ENCODE assay signal across 8 mouse cellular contexts in genomic region chr11:92774780-92775179, GRCm38 (mm10).
DNase-seq lines count a peak whose midpoint lies in the region; ATAC-seq and TF ChIP-seq lines count a peak whose summit lies in the region.
"Had no signal": no experiment of that assay in that cellular context is flagged by ENCODE, and none has a peak within 500 bp of the region (broad histone marks: within the 10 kb centered on the region; RNA-seq: fewer than 3 reads in every experiment).

No protein-coding gene starts in this region.

- H3K27ac ChIP-seq in ES-Bruce4 (ENCODE audit: insufficient read depth, low read length): no peak overlapping the region
- H3K27ac ChIP-seq in embryonic facial prominence, embryonic 10.5 days (replicated peaks): no peak overlapping the region
- H3K27ac ChIP-seq: limb, embryonic 15.5 days had no signal

- no peak for TF ChIP-seq POLR2A in ES-Bruce4 (IDR thresholded peaks at IDR 0.05; ENCODE audit: insufficient read depth, low read length)

- DNase-seq in layer of hippocampus, postnatal 10 days (ENCODE audit: low spot score in 2 of 2): peak; percentile 16 to 23
- no peak for DNase-seq in layer of hippocampus, adult 11-12 months (ENCODE audit: low spot score)
- DNase-seq in Patski (ENCODE audit: low read depth, low spot score): no peak
- DNase-seq in embryonic facial prominence, embryonic 10.5 days (ENCODE audit: low spot score): peak; percentile 38
- DNase-seq in urinary bladder, adult 2 months (ENCODE audit: low spot score): no peak

- H3K9ac ChIP-seq in ES-Bruce4 (ENCODE audit: low read depth, poor library complexity, severe bottlenecking): no peak overlapping the region
- H3K9ac ChIP-seq: limb, embryonic 15.5 days had no signal

- TF ChIP-seq CTCF in ES-Bruce4 (IDR thresholded peaks at IDR 0.05; ENCODE audit: low read depth, low read length): peak; percentile 39
- peak; percentile 34 for TF ChIP-seq CTCF in Patski (IDR thresholded peaks at IDR 0.05)

- POLR2A ChIA-PET in Patski (lab: Charles Lee): no interaction called here

- WGBS in embryonic facial prominence, embryonic 10.5 days: 12% methylated on average over 3 of the region's 3 CpGs

- no peaks in the 10 kb centered on the region for H3K36me3 ChIP-seq in ES-Bruce4 (ENCODE audit: control insufficient read depth, insufficient read depth, low read length, poor library complexity, severe bottlenecking)
- no peaks in the 10 kb centered on the region for H3K36me3 ChIP-seq in embryonic facial prominence, embryonic 10.5 days (replicated peaks)
- H3K36me3 ChIP-seq: limb, embryonic 15.5 days had no signal

- no peak for ATAC-seq in Patski
- ATAC-seq in erythroblast, adult 5-6 weeks (replicated peaks; ENCODE audit: low FRiP score, poor library complexity, severe bottlenecking): no peak

- no peak for TF ChIP-seq EP300 in ES-Bruce4 (IDR thresholded peaks at IDR 0.05; ENCODE audit: insufficient read depth, low read depth, low read length)

- no peaks in the 10 kb centered on the region for H3K27me3 ChIP-seq in ES-Bruce4 (ENCODE audit: control insufficient read depth, insufficient read depth, low read length, poor library complexity, severe bottlenecking)
- H3K27me3 ChIP-seq in Patski: no peaks in the 10 kb centered on the region
- H3K27me3 ChIP-seq in embryonic facial prominence, embryonic 10.5 days (replicated peaks; ENCODE audit: low read depth, poor library complexity, severe bottlenecking): no peaks in the 10 kb centered on the region
- H3K27me3 ChIP-seq: limb, embryonic 15.5 days had no signal

- H3K4me1 ChIP-seq in ES-Bruce4 (ENCODE audit: control insufficient read depth, insufficient read depth, low read length): no peaks in the 10 kb centered on the region
- H3K4me1 ChIP-seq in embryonic facial prominence, embryonic 10.5 days: no peaks in the 10 kb centered on the region
- H3K4me1 ChIP-seq: limb, embryonic 15.5 days had no signal

- CTCF ChIA-PET in Patski (lab: Charles Lee): interaction anchor here (0.9 to 1.2 kb wide), 2 partner anchors 8 to 21 kb away, joined by 3 to 4 read pairs; no protein-coding TSS in a partner anchor

- in situ Hi-C loops in Patski (cut with MboI; ENCODE audit: low pct_unique_long_range_greater_than_20kb): no loop called here

- H3K9me3 ChIP-seq in ES-Bruce4 (replicated peaks; ENCODE audit: control insufficient read depth, insufficient read depth, low read length, poor library complexity, severe bottlenecking): no peaks in the 10 kb centered on the region; the same call in 1 of the 2 replicates
- no peaks in the 10 kb centered on the region for H3K9me3 ChIP-seq in embryonic facial prominence, embryonic 10.5 days
- H3K9me3 ChIP-seq: limb, embryonic 15.5 days had no signal

- H3K4me3 ChIP-seq in ES-Bruce4 (ENCODE audit: low read depth, low read length): no peak overlapping the region
- H3K4me3 ChIP-seq in embryonic facial prominence, embryonic 10.5 days: no peak overlapping the region
- H3K4me3 ChIP-seq: limb, embryonic 15.5 days had no signal

Comparison
In these comparisons a context has a peak if more than half of its experiments do, and no peak if none do; other contexts are left out.
1. DNase-seq: peak in layer of hippocampus, postnatal 10 days (2 of 2) and embryonic facial prominence, embryonic 10.5 days (single experiment); none in layer of hippocampus, adult 11-12 months (single experiment), Patski (single experiment) and urinary bladder, adult 2 months (single experiment).